Mouse (Mus musculus): ENCODE data around the gene Rp9. TPM values are rescaled to one million over a fixed set of nuclear protein-coding genes. Genes with fewer than 3 reads are reported as not detected.

Rp9 gene
- polyA plus RNA-seq, 1 experiment from 2014 or later, result 69.4 TPM

- Histone ChIP-seq H3K9ac (no peak overlapping the region), H3K4me3 (replicated peaks; ENCODE audit: low read length) (no peak overlapping the region), H3K9me3 (ENCODE audit: control insufficient read depth, low read length) (no peaks in the 10 kb centered on the region), H3K4me1 (replicated peaks; ENCODE audit: control insufficient read depth, insufficient read depth, low read length) (no peaks in the 10 kb centered on the region), H3K27ac (no peak overlapping the region), H3K36me3 (replicated peaks; ENCODE audit: control insufficient read depth, insufficient read depth) (no peaks in the 10 kb centered on the region), H3K4me2 (replicated peaks) (no peak overlapping the region), H3K27me3 (ENCODE audit: control insufficient read depth, insufficient read depth, low read length) (no peaks in the 10 kb centered on the region)
- WGBS, result 77% methylated on average over 4 of the region's 4 CpGs
- ATAC-seq (ENCODE audit: low FRiP score), result no peak
- DNase-seq (ENCODE audit: low spot score), result no peak
Observed at GRCm38 (mm10) chr9:22399021-22399420, 70.5 kb downstream of the Rp9 start.

- WGBS, result 92% methylated on average over 2 of the region's 2 CpGs
Observed at GRCm38 (mm10) chr9:22394725-22395124, 74.8 kb downstream of the Rp9 start.

GRCm38 (mm10) chr9:22390390-22390789, 79.2 kb downstream of the Rp9 start:
- peaks cover 4% of the 10 kb centered on the region; the same call in 1 of the 2 replicates for H3K4me1 ChIP-seq (replicated peaks; ENCODE audit: control insufficient read depth, insufficient read depth, low read length)
- H3K27ac ChIP-seq, result no peak overlapping the region
- no peak for DNase-seq (ENCODE audit: low spot score)
- H3K4me2 ChIP-seq (replicated peaks), result no peak overlapping the region
- ATAC-seq (ENCODE audit: low FRiP score), result no peak
- no peak overlapping the region for H3K9ac ChIP-seq
- H3K9me3 ChIP-seq (ENCODE audit: control insufficient read depth, low read length), result no peaks in the 10 kb centered on the region
- no peaks in the 10 kb centered on the region for H3K36me3 ChIP-seq (replicated peaks; ENCODE audit: control insufficient read depth, insufficient read depth)
- WGBS, result 91% methylated on average over 5 of the region's 5 CpGs
- no peaks in the 10 kb centered on the region for H3K27me3 ChIP-seq (ENCODE audit: control insufficient read depth, insufficient read depth, low read length)
- no peak overlapping the region for H3K4me3 ChIP-seq (replicated peaks; ENCODE audit: low read length)

More at GRCm38 (mm10) chr9:22394725-22395124, 74.8 kb downstream of the Rp9 start:
- ATAC-seq (ENCODE audit: low FRiP score) (no peak), DNase-seq (ENCODE audit: low spot score) (no peak)
- H3K36me3 ChIP-seq (replicated peaks; ENCODE audit: control insufficient read depth, insufficient read depth), result no peaks in the 10 kb centered on the region
- no peak overlapping the region for H3K27ac ChIP-seq
- H3K4me1 ChIP-seq (replicated peaks; ENCODE audit: control insufficient read depth, insufficient read depth, low read length), result no peaks in the 10 kb centered on the region
- H3K9me3 ChIP-seq (ENCODE audit: control insufficient read depth, low read length), result no peaks in the 10 kb centered on the region
- H3K4me3 ChIP-seq (replicated peaks; ENCODE audit: low read length), result no peak overlapping the region
- no peaks in the 10 kb centered on the region for H3K27me3 ChIP-seq (ENCODE audit: control insufficient read depth, insufficient read depth, low read length)
- H3K9ac ChIP-seq, result no peak overlapping the region
- no peak overlapping the region for H3K4me2 ChIP-seq (replicated peaks)

- Histone ChIP-seq H3K4me3 (replicated peaks; ENCODE audit: low read length) (peak overlapping the region; percentile 60; the same call in 1 of the 2 replicates), H3K36me3 (replicated peaks; ENCODE audit: control insufficient read depth, insufficient read depth) (no peaks in the 10 kb centered on the region), H3K27ac (no peak overlapping the region), H3K4me1 (replicated peaks; ENCODE audit: control insufficient read depth, insufficient read depth, low read length) (peaks cover 4% of the 10 kb centered on the region; the same call in 1 of the 2 replicates), H3K4me2 (replicated peaks) (peak overlapping the region; percentile 86), H3K9ac (peak overlapping the region; percentile 90), H3K27me3 (ENCODE audit: control insufficient read depth, insufficient read depth, low read length) (no peaks in the 10 kb centered on the region), H3K9me3 (ENCODE audit: control insufficient read depth, low read length) (no peaks in the 10 kb centered on the region)
- DNase-seq (ENCODE audit: low spot score) (no peak), ATAC-seq (ENCODE audit: low FRiP score) (no peak)
- 73% methylated on average over 6 of the region's 6 CpGs for WGBS
Observed at GRCm38 (mm10) chr9:22389736-22390245, 79.8 kb downstream of the Rp9 start.

- no peaks in the 10 kb centered on the region for H3K9me3 ChIP-seq (ENCODE audit: control insufficient read depth, low read length)
- WGBS, result under 1% methylated on average over 43 of the region's 44 CpGs
- peak within 1 kb of the TSS; percentile 60 for H3K4me3 ChIP-seq (replicated peaks; ENCODE audit: low read length)
- H3K9ac ChIP-seq, result peak within 1 kb of the TSS; percentile 90
- ATAC-seq (ENCODE audit: low FRiP score), result peak; percentile 96
- peak; percentile 93 for DNase-seq (ENCODE audit: low spot score)
- H3K4me2 ChIP-seq (replicated peaks), result peak within 1 kb of the TSS; percentile 86
- no peaks in the 10 kb centered on the region for H3K27me3 ChIP-seq (ENCODE audit: control insufficient read depth, insufficient read depth, low read length)
- no peaks in the 10 kb centered on the region for H3K36me3 ChIP-seq (replicated peaks; ENCODE audit: control insufficient read depth, insufficient read depth)
- H3K4me1 ChIP-seq (replicated peaks; ENCODE audit: control insufficient read depth, insufficient read depth, low read length), result peaks cover 4% of the 10 kb centered on the region; the same call in 1 of the 2 replicates
- peak within 1 kb of the TSS; percentile 83 for H3K27ac ChIP-seq
Observed at GRCm38 (mm10) chr9:22389021-22389476, 80.5 kb downstream of the Rp9 start, which contains the start of gene Anln. Anln (minus strand) TSS chr9:22389188.

- ATAC-seq (ENCODE audit: low FRiP score) (no peak; the same call in 1 of the 2 replicates), DNase-seq (ENCODE audit: low spot score) (peak; percentile 60)
- Histone ChIP-seq H3K27me3 (ENCODE audit: control insufficient read depth, insufficient read depth, low read length) (no peaks in the 10 kb centered on the region), H3K27ac (peak overlapping the region; percentile 62), H3K4me2 (replicated peaks) (peak overlapping the region; percentile 86), H3K9me3 (ENCODE audit: control insufficient read depth, low read length) (no peaks in the 10 kb centered on the region), H3K4me3 (replicated peaks; ENCODE audit: low read length) (peak overlapping the region; percentile 60), H3K36me3 (replicated peaks; ENCODE audit: control insufficient read depth, insufficient read depth) (no peaks in the 10 kb centered on the region), H3K9ac (peak overlapping the region; percentile 90), H3K4me1 (replicated peaks; ENCODE audit: control insufficient read depth, insufficient read depth, low read length) (peaks cover 4% of the 10 kb centered on the region; the same call in 1 of the 2 replicates)
- WGBS, result under 1% methylated on average over 41 of the region's 41 CpGs
Observed at GRCm38 (mm10) chr9:22388401-22388980, 81.1 kb downstream of the Rp9 start.

- Histone ChIP-seq H3K27ac (no peak overlapping the region), H3K27me3 (ENCODE audit: control insufficient read depth, insufficient read depth, low read length) (no peaks in the 10 kb centered on the region), H3K4me2 (replicated peaks) (peak overlapping the region; percentile 86), H3K4me1 (replicated peaks; ENCODE audit: control insufficient read depth, insufficient read depth, low read length) (peaks cover 4% of the 10 kb centered on the region; the same call in 1 of the 2 replicates), H3K9ac (peak overlapping the region; percentile 90), H3K4me3 (replicated peaks; ENCODE audit: low read length) (peak overlapping the region; percentile 60), H3K9me3 (ENCODE audit: control insufficient read depth, low read length) (no peaks in the 10 kb centered on the region), H3K36me3 (replicated peaks; ENCODE audit: control insufficient read depth, insufficient read depth) (no peaks in the 10 kb centered on the region)
- ATAC-seq (ENCODE audit: low FRiP score) (no peak), DNase-seq (ENCODE audit: low spot score) (no peak)
- WGBS, result 23% methylated on average over 6 of the region's 6 CpGs
Observed at GRCm38 (mm10) chr9:22387901-22388300, 81.6 kb downstream of the Rp9 start.

- Histone ChIP-seq H3K4me2 (replicated peaks) (no peak overlapping the region), H3K36me3 (replicated peaks; ENCODE audit: control insufficient read depth, insufficient read depth) (no peaks in the 10 kb centered on the region), H3K9me3 (ENCODE audit: control insufficient read depth, low read length) (no peaks in the 10 kb centered on the region), H3K27me3 (ENCODE audit: control insufficient read depth, insufficient read depth, low read length) (no peaks in the 10 kb centered on the region), H3K9ac (no peak overlapping the region), H3K4me1 (replicated peaks; ENCODE audit: control insufficient read depth, insufficient read depth, low read length) (peaks cover 4% of the 10 kb centered on the region; the same call in 1 of the 2 replicates), H3K27ac (no peak overlapping the region), H3K4me3 (replicated peaks; ENCODE audit: low read length) (no peak overlapping the region)
- DNase-seq (ENCODE audit: low spot score), result no peak
- ATAC-seq (ENCODE audit: low FRiP score), result no peak
- whole genome bisulfite sequencing, result 84% methylated on average over 2 of the region's 2 CpGs
Observed at GRCm38 (mm10) chr9:22385890-22386289, 83.7 kb downstream of the Rp9 start.

GRCm38 (mm10) chr9:22376086-22376485, 93.5 kb downstream of the Rp9 start:
- Histone ChIP-seq H3K4me3 (replicated peaks; ENCODE audit: low read length) (no peak overlapping the region), H3K4me1 (replicated peaks; ENCODE audit: control insufficient read depth, insufficient read depth, low read length) (no peaks in the 10 kb centered on the region), H3K9me3 (ENCODE audit: control insufficient read depth, low read length) (no peaks in the 10 kb centered on the region), H3K27ac (no peak overlapping the region), H3K4me2 (replicated peaks) (no peak overlapping the region), H3K36me3 (replicated peaks; ENCODE audit: control insufficient read depth, insufficient read depth) (0 out of 2 replicates have a peak, but pooled peaks cover 8% of the 10 kb centered on the region), H3K27me3 (ENCODE audit: control insufficient read depth, insufficient read depth, low read length) (no peaks in the 10 kb centered on the region), H3K9ac (no peak overlapping the region)
- no peak for DNase-seq (ENCODE audit: low spot score)
- WGBS, result 78% methylated on average over 5 of the region's 5 CpGs
- no peak for ATAC-seq (ENCODE audit: low FRiP score)

Data from hindbrain, embryonic 14.5 days (tissue).